Mouse (Mus musculus) hindbrain, embryonic 12.5 days (tissue): ENCODE results near the gene Rbm20. TPM values are rescaled to one million over a fixed set of nuclear protein-coding genes. Genes with fewer than 3 reads are reported as not detected.
A peak's percentile ranks its signal among the peaks of the same experiment; 100 is the strongest.

ENCODE experiments used
- ATAC-seq: fragments of 200-750 bp; cut with Nextera tagmentation; 2 replicates; pipeline ENCODE4 v1.8.0; 2017; ENCODE audit warnings: moderate TSS enrichment; ENCODE audit not compliant: low FRiP score
- H3K27ac ChIP-seq: fragments of 300-500 bp; sonication (generic); 2 replicates; pipeline ENCODE4 v1.5.1; 2016; ENCODE audit warnings: mild to moderate bottlenecking
- H3K27me3 ChIP-seq: fragments of 300-500 bp; sonication (generic); 2 replicates; pipeline ENCODE4 v1.6.1; 2016; ENCODE audit warnings: mild to moderate bottlenecking
- H3K36me3 ChIP-seq: fragments of 300-500 bp; sonication (generic); 2 replicates; pipeline ENCODE4 v1.6.1; 2016; ENCODE audit warnings: mild to moderate bottlenecking
- H3K4me1 ChIP-seq: fragments of 300-500 bp; sonication (generic); 2 replicates; pipeline ENCODE4 v1.6.1; 2016
- H3K4me2 ChIP-seq: fragments of 300-500 bp; sonication (generic); replicated peaks from 2 replicates; pipeline ENCODE4 v1.6.1; 2016; ENCODE audit warnings: mild to moderate bottlenecking
- H3K4me3 ChIP-seq: fragments of 300-500 bp; sonication (generic); 2 replicates; pipeline ENCODE4 v1.5.1; 2016; ENCODE audit warnings: mild to moderate bottlenecking
- H3K9ac ChIP-seq: fragments of 300-500 bp; sonication (generic); 2 replicates; pipeline ENCODE4 v1.6.1; 2016; ENCODE audit warnings: mild to moderate bottlenecking, moderate library complexity
- H3K9me3 ChIP-seq: fragments of 300-500 bp; sonication (generic); replicated peaks from 2 replicates; pipeline ENCODE4 v1.6.1; 2016; ENCODE audit warnings: mild to moderate bottlenecking
- WGBS: fragments of 180-500 bp; shearing (Covaris S2); methylation state at CpG from one replicate; pipeline ENCODE4 v1.1.7; 2016; 5-methylcytosine and 5-hydroxymethylcytosine counted together
- polyA plus RNA-seq: library from polyadenylated mRNA; unstranded; fragments of >200 nt; fragmentation: Nextera tagmentation; extraction: Ambion mirVana; gene quantifications from 2 replicates; pipeline ENCODE4 v1.2.1, GENCODE M21; 2016

Gene Rbm20
- polyA plus RNA-seq, 1 experiment from 2014 or later = 1.5 TPM

DNA sequence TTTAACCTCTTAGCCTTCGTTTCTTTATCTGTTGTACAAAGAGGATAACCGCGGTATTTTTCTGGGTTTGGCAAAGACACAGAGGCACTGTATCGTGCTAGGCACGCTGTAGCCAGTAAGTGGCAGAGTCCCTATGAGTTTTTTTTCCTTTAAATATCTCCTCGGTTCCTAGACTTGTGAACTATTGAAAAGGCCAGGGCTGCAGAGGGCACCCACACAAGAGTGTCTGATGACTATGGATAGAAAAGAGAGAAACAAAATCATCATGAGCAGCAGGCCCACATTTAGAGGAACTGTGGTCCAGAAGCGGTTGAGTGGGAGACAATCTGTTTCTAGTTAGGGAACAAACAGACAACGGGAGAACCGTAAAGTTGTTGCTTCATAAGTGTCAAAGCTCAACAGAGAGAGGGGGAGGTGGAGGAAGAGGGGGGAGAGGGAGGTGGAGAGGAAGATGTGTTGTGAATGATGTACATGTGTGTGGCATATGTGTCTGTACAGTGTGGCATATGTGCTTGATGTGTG, 215.8 kb downstream of the Rbm20 start:
- Histone ChIP-seq H3K9ac (no peak overlapping the region), H3K4me3 (no peak overlapping the region), H3K4me2 (no peak overlapping the region), H3K27me3 (no peaks in the 10 kb centered on the region), H3K4me1 (0 out of 2 replicates have a peak, but pooled peaks cover 5% of the 10 kb centered on the region), H3K27ac (no peak overlapping the region), H3K9me3 (no peaks in the 10 kb centered on the region), H3K36me3 (no peaks in the 10 kb centered on the region)
- WGBS = 73% methylated on average over 9 of the region's 9 CpGs
- no peak for ATAC-seq

DNA sequence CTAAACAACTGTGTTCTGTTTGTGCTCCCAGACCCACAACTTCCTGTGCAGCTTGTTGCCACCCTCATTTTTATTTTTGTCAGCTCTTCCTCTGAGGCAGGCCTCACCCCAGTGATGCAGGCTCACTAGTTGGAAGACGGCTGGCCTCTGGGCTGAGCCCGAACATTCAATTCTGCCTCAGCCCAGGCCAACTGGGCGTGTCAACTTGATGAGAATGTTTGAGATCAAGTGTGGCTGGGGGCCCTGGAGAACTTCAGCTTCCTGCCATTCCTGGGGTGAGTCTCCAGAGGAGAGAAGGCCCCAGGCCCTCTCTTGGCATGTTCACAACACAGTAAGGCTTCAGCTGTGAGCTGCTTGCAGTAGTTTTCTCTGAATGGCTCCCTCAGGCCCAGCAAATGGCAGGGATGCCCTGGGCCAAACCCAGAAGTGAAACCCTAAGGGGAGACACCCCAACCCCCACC, 216.6 kb downstream of the Rbm20 start:
- Histone ChIP-seq H3K4me3 (no peak overlapping the region), H3K9me3 (no peaks in the 10 kb centered on the region), H3K27me3 (no peaks in the 10 kb centered on the region), H3K27ac (no peak overlapping the region), H3K9ac (no peak overlapping the region), H3K4me2 (no peak overlapping the region), H3K36me3 (no peaks in the 10 kb centered on the region), H3K4me1 (0 out of 2 replicates have a peak, but pooled peaks cover 5% of the 10 kb centered on the region)
- ATAC-seq = no peak
- 84% methylated on average over 3 of the region's 3 CpGs for WGBS

DNA sequence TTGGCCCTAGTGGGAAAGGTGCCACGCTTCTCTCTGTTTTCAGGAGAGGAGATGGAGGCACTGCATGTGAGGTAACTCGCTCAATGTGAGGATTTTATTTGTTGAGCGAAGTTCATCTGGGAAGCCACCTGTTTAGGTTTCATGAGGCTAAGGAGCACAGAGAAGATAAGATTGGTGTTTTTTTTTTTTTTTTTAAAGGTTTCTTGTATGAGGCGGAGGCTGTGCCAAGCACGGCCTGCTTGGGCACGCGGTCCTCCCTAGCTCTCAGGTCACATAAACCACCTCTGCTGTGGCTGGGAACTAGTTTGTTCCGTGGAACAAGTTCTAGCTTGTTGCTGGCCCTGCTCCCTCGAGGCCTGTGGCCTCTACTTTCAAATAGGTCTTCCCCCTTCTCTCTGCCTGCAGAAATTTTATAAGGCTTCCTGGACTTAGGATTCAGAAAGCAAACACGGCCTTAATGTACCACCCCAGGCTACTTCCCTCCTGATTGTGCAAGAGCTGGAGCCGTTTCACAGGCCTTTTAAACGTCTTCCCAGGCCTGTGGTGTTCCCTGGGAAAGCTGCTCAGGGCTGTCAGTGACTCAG, 217.5 kb downstream of the Rbm20 start:
- H3K27ac ChIP-seq = no peak overlapping the region
- no peak overlapping the region for H3K4me3 ChIP-seq
- no peaks in the 10 kb centered on the region for H3K36me3 ChIP-seq
- no peaks in the 10 kb centered on the region for H3K9me3 ChIP-seq
- no peaks in the 10 kb centered on the region for H3K27me3 ChIP-seq
- 0 out of 2 replicates have a peak, but pooled peaks cover 5% of the 10 kb centered on the region for H3K4me1 ChIP-seq
- no peak overlapping the region for H3K4me2 ChIP-seq
- WGBS = 80% methylated on average over 12 of the region's 12 CpGs
- no peak overlapping the region for H3K9ac ChIP-seq
- no peak for ATAC-seq

DNA sequence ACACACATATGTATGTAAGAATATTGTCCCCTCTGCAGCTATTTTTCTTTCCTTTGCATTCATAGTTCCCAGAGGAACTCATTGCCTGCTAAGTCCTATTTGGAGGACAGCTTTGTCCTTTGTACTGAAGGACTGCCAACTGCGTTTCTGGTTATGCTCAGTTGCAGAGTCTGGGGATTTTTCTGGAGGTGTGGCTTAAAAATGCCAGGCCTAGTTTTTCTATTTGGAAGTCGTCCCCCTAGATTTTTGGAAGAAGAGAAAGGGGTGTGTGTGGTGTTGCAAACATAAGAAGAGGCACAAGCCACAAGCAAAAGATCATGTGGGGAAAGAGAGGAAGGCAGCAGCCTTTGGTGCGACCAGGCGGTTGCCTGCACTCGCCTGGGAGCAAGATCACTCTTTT, 220.9 kb downstream of the Rbm20 start:
- H3K27ac ChIP-seq = no peak overlapping the region
- H3K4me3 ChIP-seq = no peak overlapping the region
- no peak overlapping the region for H3K4me2 ChIP-seq
- no peaks in the 10 kb centered on the region for H3K9me3 ChIP-seq
- no peak for ATAC-seq
- no peaks in the 10 kb centered on the region for H3K36me3 ChIP-seq
- H3K27me3 ChIP-seq = no peaks in the 10 kb centered on the region
- H3K9ac ChIP-seq = no peak overlapping the region
- peaks cover 10% of the 10 kb centered on the region for H3K4me1 ChIP-seq
- WGBS = 75% methylated on average over 5 of the region's 5 CpGs

DNA sequence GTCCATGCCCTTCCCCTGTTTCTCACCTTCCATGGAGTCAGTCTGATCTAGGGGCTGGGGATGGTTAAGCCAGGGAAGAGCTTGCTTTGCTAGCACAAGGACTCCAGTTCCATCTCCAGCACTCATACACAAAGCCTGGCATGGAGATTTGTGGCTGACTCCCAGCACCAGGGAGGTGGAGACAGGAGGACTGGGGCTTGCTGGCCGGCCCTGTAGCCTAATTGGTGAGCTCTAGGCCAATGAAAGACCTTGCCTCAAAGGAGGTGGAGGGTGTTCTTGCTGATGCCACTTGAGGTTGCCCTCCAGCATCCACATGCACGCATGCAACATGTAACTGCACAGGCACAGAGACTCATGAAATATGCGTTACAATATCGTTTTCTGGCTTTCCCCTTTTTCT, 221.4 kb downstream of the Rbm20 start:
- H3K4me3 ChIP-seq = no peak overlapping the region
- no peaks in the 10 kb centered on the region for H3K36me3 ChIP-seq
- no peaks in the 10 kb centered on the region for H3K27me3 ChIP-seq
- no peak overlapping the region for H3K9ac ChIP-seq
- H3K27ac ChIP-seq = no peak overlapping the region
- 75% methylated on average over 4 of the region's 4 CpGs for WGBS
- peaks cover 10% of the 10 kb centered on the region for H3K4me1 ChIP-seq
- ATAC-seq = no peak
- H3K9me3 ChIP-seq = no peaks in the 10 kb centered on the region
- H3K4me2 ChIP-seq = no peak overlapping the region

DNA sequence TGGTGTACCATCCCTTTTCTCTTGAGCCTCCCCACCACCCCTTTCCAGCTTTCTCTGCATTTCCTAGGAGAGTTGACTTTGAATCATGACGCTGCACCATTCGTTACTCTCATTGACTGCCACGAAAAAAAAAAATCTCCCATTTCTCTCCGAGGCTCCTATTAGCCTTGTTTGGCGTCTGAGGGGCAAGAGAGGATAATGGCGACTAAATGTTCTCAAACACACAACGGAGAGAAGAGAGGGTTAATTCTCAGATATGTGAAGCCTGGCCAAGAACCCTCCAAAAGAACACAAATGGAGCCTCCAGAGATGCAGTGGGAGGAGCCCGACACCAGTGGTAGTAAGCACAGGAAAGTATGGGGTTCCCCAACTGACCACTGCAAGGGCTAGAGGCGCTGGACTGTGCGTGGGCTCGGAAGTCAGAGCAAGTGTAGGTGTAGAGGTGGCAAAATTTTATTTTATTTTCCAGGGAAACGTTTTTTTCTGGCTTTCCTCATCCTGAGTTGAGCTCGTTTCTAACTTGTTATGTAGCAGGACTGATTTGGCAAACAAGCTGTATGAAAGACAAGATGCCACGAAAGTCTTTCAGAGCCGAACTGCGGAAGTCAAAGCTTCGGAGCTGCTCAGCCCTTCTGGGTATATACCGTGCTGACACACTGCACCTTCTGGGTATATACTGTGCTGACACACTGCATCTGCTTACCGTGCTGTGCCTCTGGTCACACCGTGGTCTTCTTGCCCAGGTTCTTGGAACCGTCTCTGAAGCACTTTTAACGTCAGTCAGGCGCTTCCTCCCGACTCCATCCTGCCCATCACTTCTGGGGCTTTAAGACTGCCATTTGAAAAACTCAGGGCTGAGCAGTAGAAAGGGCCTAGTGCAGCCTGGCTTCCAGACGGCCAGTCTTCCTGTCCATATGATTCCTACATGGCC, 222.1 kb downstream of the Rbm20 start:
- Histone ChIP-seq H3K27me3 (no peaks in the 10 kb centered on the region), H3K4me1 (peaks cover 8% of the 10 kb centered on the region), H3K4me2 (no peak overlapping the region), H3K36me3 (no peaks in the 10 kb centered on the region), H3K9ac (no peak overlapping the region), H3K27ac (no peak overlapping the region), H3K4me3 (no peak overlapping the region), H3K9me3 (no peaks in the 10 kb centered on the region)
- 84% methylated on average over 25 of the region's 25 CpGs for WGBS
- no peak for ATAC-seq

DNA sequence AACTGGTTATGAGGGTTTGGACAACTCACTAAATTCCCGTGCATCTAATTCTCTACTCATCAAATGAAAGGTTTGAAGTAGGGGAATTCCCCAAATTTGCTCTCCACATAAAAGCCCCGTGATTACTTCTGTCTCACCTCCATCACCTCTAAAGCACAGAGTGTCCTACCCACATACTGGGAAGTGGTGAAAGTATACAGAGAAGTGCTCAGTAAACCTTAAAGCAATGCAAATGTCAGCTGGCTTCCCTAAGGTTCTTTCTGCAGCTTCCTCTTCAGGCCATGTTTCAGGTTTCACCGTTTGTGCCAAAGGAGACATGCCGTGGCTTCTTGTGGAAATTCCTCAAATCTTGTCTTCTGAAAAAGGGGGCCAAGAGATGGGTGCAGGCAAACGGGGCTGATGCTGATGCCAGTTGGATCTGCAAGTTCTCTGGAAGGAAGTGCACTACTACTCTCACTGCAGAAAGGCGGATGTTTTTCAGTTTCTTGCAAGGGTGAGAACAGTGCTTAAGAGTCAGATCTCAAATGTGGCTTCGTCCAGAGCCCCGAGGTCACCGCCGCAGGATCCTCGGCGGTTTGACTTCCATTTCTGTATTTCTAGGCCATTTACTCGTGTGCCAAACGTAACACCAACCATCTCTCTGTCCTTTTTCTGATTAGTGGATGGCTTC, 223.0 kb downstream of the Rbm20 start:
- ATAC-seq = no peak
- Histone ChIP-seq H3K36me3 (no peaks in the 10 kb centered on the region), H3K27me3 (no peaks in the 10 kb centered on the region), H3K9me3 (no peaks in the 10 kb centered on the region), H3K27ac (no peak overlapping the region), H3K4me2 (no peak overlapping the region), H3K9ac (no peak overlapping the region), H3K4me1 (peaks cover 15% of the 10 kb centered on the region), H3K4me3 (no peak overlapping the region)
- WGBS = 85% methylated on average over 14 of the region's 14 CpGs

DNA sequence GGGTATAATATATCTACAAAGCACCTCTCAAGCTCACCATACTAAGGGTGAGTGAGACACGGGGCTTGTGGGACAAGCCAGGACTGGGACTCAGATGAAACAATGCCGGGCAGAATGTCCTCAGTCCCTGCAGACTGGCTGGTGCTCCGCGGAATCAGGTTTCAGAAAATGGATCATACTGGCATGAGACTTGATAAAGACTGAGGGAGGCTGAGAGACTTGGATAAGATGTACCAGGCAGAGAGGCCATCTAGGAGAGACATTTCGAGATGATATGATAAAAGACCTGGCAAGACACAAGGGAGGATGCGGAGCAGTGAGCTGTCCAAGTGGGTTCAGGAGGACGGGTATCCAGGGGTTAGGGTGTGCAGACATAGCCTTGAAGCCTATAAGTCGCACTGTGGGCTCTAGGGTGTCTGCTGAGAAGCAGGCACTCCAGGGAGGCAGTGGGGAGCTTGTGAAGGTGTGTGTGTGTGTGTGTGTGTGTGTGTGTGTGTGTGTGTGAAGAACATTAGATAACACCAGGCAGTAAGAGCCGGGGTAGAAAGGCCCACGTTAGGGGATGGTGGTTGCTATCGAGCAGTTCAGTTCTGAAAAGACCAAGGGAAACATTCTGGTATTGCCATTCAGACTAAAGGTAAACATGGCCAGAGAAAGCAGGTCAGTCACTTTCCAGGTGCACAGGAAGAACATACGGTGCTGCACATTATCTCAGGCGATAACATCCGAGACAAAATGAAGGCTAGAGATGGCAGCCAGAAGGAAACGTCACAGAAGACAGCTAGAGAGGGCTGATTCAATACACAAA, 225.0 kb downstream of the Rbm20 start:
- peak overlapping the region; percentile 90 for H3K27ac ChIP-seq
- peak overlapping the region; percentile 68 for H3K4me2 ChIP-seq
- peak overlapping the region; percentile 93 for H3K9ac ChIP-seq
- H3K4me3 ChIP-seq = peak overlapping the region; percentile 97
- no peaks in the 10 kb centered on the region for H3K9me3 ChIP-seq
- H3K36me3 ChIP-seq = no peaks in the 10 kb centered on the region
- 58% methylated on average over 15 of the region's 15 CpGs for WGBS
- peaks cover 20% of the 10 kb centered on the region for H3K4me1 ChIP-seq
- no peak; the same call in 1 of the 2 replicates for ATAC-seq
- no peaks in the 10 kb centered on the region for H3K27me3 ChIP-seq

DNA sequence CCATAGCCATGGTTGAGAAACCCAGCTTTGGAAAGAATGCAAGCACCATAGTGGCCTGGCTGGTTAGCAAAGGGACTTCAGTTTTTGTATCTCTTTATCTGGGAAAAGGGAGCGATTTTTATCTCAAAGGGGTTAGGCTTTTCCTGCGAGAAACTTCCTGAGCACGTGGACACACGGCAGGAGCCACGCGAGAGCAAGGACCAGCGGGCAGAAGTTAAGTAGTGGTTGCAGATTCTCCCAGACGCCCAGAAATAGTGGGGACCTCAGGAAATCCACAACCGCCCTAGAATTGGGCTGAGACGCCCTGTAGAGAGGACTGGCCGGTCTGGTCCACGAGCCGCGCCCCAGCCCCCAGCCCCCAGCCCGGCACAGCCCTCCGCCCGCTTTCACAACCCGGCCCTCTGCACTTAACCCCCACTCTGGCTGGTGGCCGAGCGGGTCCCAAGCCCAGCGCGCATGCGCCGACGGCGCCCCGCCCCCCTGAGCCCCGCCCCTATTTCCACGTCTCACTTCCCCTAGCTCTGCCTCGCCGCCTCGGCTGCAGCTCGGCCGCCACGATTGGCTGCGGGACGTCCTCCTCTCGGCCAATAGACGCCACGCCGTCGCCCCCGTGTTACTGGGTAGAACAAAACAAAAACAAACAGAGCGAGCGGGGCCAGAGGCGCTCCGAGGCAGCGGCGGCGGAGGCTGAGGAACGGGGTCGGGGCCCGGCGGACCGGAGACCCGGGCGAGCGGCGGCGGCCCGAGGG, 225.8 kb downstream of the Rbm20 start:
- WGBS = under 1% methylated on average over 61 of the region's 61 CpGs
- H3K9ac ChIP-seq = peak overlapping the region; percentile 93
- peak overlapping the region; percentile 97 for H3K4me3 ChIP-seq
- H3K4me2 ChIP-seq = peak overlapping the region; percentile 68
- H3K27ac ChIP-seq = peak overlapping the region; percentile 90
- no peaks in the 10 kb centered on the region for H3K36me3 ChIP-seq
- no peaks in the 10 kb centered on the region for H3K27me3 ChIP-seq
- peak; percentile 98 for ATAC-seq
- peaks cover 20% of the 10 kb centered on the region for H3K4me1 ChIP-seq
- no peaks in the 10 kb centered on the region for H3K9me3 ChIP-seq

DNA sequence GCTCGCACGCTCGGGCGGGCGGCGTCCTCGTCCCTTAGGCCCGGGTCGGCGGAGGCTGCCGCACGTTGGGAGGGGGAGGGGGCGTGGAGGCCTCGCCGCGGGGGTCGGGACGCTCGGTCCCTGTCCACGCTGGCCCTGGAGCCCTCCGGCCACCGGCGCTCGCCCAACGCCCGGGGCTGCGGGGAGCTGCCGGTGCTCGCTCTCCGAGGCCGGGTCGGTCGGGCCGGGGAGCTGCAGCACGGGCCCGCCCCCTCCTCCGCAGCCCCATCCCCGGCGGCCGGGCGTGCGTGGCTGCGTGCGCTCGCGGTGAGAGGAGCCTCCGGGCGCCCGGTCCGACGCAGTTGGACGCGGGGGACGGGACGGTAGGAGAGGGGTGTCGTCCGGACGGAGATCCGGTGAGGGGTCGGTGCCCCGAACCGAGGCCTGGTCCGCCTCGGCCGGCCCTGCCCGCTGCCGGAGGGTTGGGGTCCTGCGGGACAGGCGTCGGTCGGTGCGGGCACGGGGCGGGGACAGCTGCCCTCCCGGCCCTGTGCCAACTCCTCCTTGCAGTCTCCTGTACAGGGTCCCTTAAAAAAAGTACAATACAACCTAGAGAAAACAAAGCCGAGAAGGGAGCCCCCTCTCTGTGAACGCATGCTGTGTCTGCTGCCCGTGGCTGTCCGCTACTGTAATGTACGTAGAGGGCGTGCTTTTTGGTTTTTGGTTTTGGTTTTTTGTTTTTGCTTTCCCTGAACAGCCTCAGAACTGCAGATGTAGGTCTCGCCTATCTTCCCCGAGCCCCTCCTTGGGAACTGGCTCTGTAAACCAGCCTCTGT, 226.6 kb downstream of the Rbm20 start:
- peak overlapping the region; percentile 93 for H3K9ac ChIP-seq
- peaks cover 20% of the 10 kb centered on the region for H3K4me1 ChIP-seq
- H3K4me3 ChIP-seq = peak overlapping the region; percentile 97
- peak overlapping the region; percentile 68 for H3K4me2 ChIP-seq
- peak overlapping the region; percentile 90 for H3K27ac ChIP-seq
- no peaks in the 10 kb centered on the region for H3K9me3 ChIP-seq
- ATAC-seq = peak; percentile 73
- no peaks in the 10 kb centered on the region for H3K27me3 ChIP-seq
- WGBS = under 1% methylated on average over 75 of the region's 83 CpGs
- H3K36me3 ChIP-seq = no peaks in the 10 kb centered on the region
